Mouse (Mus musculus) cortical plate, adult 2 months (tissue): ENCODE results near the gene Gm31371. TPM values are rescaled to one million over a fixed set of nuclear protein-coding genes. Genes with fewer than 3 reads are reported as not detected.
"Not testable (repeated sequence)": the region's sequence is repeated elsewhere in the genome, so short reads cannot be mapped to it uniquely, and the experiment has no call there.

Source experiments
- H3K27ac ChIP-seq: fragments of 200-500 bp; 2 replicates; pipeline ENCODE4 v1.5.1; 2012; ENCODE audit warnings: low read length, control low read depth, inconsistent platforms; ENCODE audit not compliant: insufficient read depth
- H3K4me1 ChIP-seq: fragments of 200-500 bp; 2 replicates; pipeline ENCODE4 v1.6.1; 2011; ENCODE audit warnings: low read length; ENCODE audit not compliant: control insufficient read depth, insufficient read depth
- H3K4me3 ChIP-seq: fragments of 200-500 bp; 2 replicates; pipeline ENCODE4 v1.5.1; 2011; ENCODE audit warnings: mild to moderate bottlenecking, low read length, control low read depth; ENCODE audit not compliant: insufficient read depth
- CTCF ChIP-seq: fragments of 200-500 bp; IDR thresholded peaks from 2 replicates; pipeline ENCODE4 v1.5.1; 2011; ENCODE audit warnings: mild to moderate bottlenecking, control low read depth, low read length; ENCODE audit not compliant: insufficient read depth; ENCODE audit errors: extremely low read depth
- POLR2A ChIP-seq: fragments of 200-500 bp; IDR thresholded peaks from 2 replicates; pipeline ENCODE4 v1.6.1; 2011; ENCODE audit warnings: mild to moderate bottlenecking, low read length, control low read depth; ENCODE audit not compliant: insufficient read depth; ENCODE audit errors: extremely low read depth
- polyA plus RNA-seq: library from polyadenylated mRNA; depleted of rRNA; stranded (reverse); fragments of >200 nt; gene quantifications from 2 replicates; pipeline ENCODE4 v1.2.3, GENCODE M21; 2012; rRNA removed

Gene Gm31371
- polyA plus RNA-seq, result 0.17 and 0.30 TPM in 2 replicates

DNA sequence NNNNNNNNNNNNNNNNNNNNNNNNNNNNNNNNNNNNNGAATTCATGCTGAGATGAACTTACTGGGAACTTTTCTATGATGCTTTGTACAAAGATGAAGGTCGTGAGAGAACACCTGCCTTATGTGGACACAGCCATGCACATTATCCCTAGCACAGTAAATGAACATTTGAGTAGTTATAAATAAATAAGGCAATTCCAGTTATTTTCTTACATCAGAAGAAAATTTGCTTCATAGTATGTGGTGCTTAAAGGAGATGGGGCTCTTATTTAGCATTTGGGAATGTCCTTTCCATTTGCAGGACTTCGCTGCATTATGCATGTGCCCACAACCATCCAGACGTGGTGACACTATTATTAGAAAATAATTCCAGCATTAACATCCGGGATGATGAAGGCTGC, at the start of gene Gm31371:
Gene Gm31371, plus strand, starts transcription at position 301 of the 400 bp plus-strand sequence.
- not testable (repeated sequence) for H3K4me3 ChIP-seq, H3K27ac ChIP-seq, H3K4me1 ChIP-seq

DNA sequence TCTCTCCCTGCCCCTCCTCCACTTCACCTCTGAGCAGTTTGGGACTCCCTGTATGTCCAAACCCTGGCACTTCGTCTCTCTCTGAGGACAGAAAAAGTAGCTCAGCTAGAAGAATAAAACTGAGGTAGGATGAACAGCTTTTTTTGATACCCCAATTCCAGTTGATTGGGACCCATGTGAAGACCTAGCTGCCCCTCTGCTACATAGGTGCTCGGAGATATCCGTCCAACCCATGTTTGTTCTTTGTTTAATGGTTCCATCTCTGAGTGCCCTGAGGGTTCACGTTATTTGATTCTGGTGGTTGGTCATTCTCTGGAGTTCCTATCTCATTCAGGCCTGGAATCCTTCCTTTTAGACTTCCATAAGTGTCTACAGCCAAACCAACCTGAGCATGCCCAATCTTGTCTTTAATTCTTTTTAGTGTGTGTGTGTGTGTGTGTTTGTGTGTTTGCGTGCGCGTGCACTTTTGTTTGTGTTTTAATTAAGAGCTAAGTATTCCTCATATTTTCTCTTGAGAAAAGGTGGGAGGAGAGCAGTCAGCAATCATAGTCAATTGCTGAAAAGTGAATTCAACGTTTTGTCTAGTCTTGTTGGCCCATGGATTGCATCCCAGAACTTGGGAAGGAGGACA, 3.3 kb downstream of the Gm31371 start:
- H3K27ac ChIP-seq, H3K4me3 ChIP-seq, H3K4me1 ChIP-seq: not testable (repeated sequence)

DNA sequence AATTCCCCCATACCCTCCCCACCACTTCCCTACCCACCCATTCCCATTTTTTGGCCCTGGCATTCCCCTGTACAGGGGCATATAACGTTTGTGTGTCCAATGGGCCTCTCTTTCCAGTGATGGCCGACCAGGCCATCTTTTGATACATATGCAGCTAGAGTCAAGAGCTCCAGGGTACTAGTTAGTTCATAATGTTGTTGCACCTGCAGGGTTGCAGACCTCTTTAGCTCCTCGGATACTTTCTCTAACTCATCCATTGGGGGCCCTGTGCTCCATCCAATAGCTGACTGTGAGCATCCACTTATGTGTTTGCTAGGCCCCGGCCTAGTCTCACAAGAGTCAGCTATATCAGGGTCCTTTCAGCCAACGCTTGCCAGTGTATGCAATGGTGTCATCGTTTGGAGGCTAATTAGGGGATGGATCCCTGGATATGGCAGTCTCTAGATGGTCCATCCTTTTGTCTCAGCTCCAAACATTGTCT, 5.7 kb downstream of the Gm31371 start:
- not testable (repeated sequence) for H3K4me3 ChIP-seq

DNA sequence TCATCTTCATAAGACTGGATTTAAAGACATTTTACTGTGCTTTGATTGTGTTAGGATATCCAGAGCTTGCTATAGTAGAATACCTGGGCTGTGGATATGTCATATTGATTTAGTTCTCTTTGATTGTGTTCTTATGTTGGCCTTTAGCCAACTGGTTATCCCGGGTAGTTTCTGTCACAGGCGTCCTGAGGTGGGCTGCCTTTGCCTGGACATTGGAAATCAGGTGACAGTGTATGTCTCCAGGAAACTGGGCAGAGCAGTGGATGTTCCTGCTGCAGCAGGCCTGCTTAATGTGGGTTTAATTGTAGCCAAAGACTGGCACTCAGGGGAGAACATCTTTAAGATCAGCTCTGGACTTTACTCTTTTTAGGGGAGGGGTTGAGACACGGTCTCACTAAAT, 15.9 kb downstream of the Gm31371 start:
- not testable (repeated sequence) for H3K4me1 ChIP-seq

More for the DNA sequence above, 5.7 kb downstream of the Gm31371 start:
- H3K4me1 ChIP-seq, H3K27ac ChIP-seq: not testable (repeated sequence)

DNA sequence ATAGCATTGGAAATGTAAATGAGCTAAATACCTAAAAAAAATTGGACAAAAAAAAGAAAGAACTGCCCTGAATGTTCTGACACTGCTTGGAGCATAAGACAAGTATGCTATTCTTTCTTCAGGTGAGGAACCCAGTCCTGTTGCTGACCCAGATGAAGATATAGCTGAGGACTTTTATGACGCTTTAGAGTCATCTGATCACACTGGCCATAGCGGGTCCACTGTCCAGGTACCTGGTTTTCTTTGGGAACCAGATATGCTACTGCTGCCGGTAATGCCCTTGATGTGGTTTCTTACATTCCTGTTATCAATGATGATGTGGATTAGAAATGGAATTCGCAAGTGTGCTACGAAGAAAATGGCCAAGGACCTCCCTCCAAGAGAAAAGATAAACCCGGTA, 31.1 kb downstream of the Gm31371 start:
- not testable (repeated sequence) for H3K4me1 ChIP-seq, H3K27ac ChIP-seq, H3K4me3 ChIP-seq

More for the DNA sequence above, 15.9 kb downstream of the Gm31371 start:
- H3K27ac ChIP-seq, H3K4me3 ChIP-seq: not testable (repeated sequence)

DNA sequence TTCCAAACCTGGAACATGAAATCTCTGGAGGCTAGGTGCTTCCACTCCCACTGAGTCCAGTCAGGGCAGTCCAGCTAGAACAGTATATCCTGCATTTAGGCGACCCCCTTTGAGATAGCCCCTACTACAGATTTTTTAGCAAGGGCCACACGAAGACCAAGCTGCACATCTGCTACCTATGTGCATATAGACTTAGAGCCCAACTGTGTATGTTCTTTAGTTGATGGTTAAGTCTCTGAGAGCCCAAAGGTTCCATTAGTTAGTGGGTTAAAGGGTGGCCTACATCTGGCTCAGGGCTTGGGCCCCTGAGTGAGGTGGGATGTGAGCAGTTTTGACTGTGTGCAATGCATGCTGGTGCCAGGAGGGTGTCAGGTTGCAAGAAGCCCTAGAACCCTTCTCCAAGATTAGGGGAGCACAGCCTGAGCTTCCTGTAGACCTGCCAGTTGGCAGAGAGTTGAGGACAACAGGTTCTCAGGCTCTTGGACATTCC, 32.4 kb downstream of the Gm31371 start:
- not testable (repeated sequence) for H3K4me1 ChIP-seq, H3K27ac ChIP-seq, H3K4me3 ChIP-seq

DNA sequence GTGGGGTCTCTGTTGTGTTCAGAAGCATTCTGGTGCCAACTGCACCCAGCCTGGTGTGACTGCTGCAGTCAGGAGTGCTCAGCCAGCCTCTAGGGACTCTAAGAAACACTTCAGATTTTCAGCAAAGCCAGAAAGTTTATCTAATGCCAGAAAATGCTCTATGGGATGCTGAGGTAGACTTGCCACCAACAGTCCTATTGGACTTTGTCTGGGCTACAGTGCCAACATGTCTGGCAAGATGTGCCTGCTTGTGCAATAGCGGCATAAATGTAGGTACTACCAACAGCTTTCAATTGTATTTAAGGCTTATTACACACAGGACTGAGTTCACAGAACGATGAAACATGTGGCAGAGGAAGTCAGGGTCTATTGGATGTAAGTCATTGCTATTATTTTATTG, 57.7 kb downstream of the Gm31371 start:
- Histone ChIP-seq H3K4me3 (no peak overlapping the region), H3K27ac (no peak overlapping the region), H3K4me1 (no peaks in the 10 kb centered on the region)
- TF ChIP-seq POLR2A, result no peak
- TF ChIP-seq CTCF, result no peak

DNA sequence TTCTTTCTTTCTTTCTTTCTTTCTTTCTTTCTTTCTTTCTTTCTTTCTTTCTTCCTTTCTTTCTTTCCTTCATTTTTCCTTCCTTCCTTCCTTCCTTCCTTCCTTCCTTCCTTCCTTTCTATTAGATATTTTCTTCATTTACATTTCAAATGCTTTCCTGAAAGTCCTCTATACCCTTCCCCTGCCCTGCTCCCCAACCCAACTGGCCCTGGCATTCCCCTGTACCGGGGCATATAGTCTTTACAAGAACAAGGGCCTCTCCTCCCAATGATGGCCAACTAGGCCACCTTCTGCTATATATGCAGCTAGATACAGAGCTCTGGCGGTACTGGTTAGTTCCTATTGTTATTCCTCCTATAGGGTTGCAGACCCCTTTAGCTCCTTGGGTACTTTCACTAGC, 60.6 kb downstream of the Gm31371 start:
- H3K27ac ChIP-seq, H3K4me3 ChIP-seq, H3K4me1 ChIP-seq: not testable (repeated sequence)

DNA sequence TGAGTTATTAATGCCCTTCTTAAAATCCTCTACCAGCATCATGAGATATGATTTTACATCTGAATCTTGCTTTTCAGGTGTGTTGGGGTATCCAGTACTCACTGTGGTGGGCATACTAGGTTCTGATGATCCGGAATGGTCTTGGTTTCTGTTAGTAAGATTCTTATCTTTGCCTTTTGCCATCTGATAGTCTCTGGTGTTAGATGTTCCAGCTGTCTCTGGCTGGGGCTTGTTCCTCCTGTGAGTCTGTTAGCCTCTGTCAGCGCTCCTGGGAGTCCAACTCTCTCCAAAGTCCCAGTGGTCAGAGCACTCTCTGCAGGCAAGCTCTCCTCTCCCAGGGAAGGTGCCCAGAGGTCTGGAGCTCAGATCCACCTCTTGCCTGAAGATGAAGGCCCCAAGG, 65.0 kb downstream of the Gm31371 start:
- not testable (repeated sequence) for H3K4me3 ChIP-seq, H3K4me1 ChIP-seq, H3K27ac ChIP-seq

DNA sequence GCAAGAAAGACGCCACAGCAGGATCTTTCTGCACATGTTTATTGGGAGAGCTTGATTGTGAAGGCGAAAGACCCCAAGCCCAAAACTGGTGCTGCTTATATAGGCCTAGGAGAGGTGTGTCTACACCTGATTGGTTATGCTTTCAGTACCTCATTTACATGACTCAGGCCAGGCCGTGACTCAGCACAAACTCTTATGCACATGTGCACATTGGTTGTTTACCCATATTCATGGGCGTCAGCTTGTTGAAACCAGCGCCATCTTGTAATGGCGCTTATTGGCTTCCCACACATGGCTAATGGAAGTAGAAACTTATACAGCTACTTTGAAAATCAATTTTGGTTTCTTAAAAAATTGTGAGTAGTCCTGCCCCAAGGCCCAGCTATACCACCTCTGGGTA, 72.0 kb downstream of the Gm31371 start:
- not testable (repeated sequence) for H3K4me1 ChIP-seq, H3K4me3 ChIP-seq, H3K27ac ChIP-seq

Other genes with a start within 250 kb of the Gm31371 start
- gene 4930467E23Rik, start 173.8 kb upstream of the Gm31371 start, polyA plus RNA-seq, result 0.11 and 0.31 TPM in 2 replicates